8 mouse cellular contexts compared by ENCODE assay signal in the genomic region with DNA sequence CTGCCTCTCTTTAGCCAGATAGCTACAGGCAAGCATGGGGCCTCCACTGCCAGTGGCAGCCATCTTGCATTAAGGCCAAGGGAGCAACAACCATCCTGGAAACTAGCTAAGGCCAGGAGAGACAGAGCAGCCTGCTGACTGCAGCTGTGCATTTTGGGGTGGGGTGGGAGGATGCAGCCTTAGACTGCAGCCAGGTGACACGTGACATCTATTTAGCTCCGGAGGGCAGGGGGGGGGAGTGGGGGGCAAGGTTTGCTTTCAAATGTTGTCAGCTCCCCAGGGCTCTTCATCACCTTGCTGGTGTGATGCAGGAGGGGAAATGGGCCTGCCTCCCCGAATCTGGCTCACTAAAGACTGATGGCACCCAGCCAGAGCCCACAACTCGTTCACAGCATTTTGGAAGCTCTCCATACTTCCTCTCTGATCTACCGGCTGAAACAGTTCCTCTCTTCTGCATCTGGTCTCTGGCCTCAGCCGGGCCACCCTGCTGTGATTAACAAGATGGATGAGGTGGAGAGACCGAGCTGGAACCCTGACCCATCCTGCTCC. TPM values are rescaled to one million over a fixed set of nuclear protein-coding genes. Genes with fewer than 3 reads are reported as not detected.
DNase-seq lines count a peak whose midpoint lies in the region; ATAC-seq and TF ChIP-seq lines count a peak whose summit lies in the region.

No protein-coding gene starts in this region.

- 7% methylated on average over 7 of the region's 7 CpGs for WGBS in intestine, embryonic 14.5 days
- 27% methylated on average over 7 of the region's 7 CpGs for WGBS in intestine, postnatal 0 days
- 16% methylated on average over 7 of the region's 7 CpGs for WGBS in forebrain, embryonic 12.5 days
- 16% methylated on average over 7 of the region's 7 CpGs for WGBS in hindbrain, embryonic 12.5 days
- 4% methylated on average over 7 of the region's 7 CpGs for WGBS in limb, embryonic 13.5 days

- H3K36me3 ChIP-seq in intestine, embryonic 14.5 days (ENCODE audit: control insufficient read depth, insufficient read depth, low read length), result no peaks in the 10 kb centered on the region
- H3K36me3 ChIP-seq in intestine, postnatal 0 days (ENCODE audit: control insufficient read depth, insufficient read depth), result no peaks in the 10 kb centered on the region
- H3K36me3 ChIP-seq in forebrain, embryonic 12.5 days (replicated peaks), result no peaks in the 10 kb centered on the region
- no peaks in the 10 kb centered on the region for H3K36me3 ChIP-seq in hindbrain, embryonic 12.5 days
- no peaks in the 10 kb centered on the region for H3K36me3 ChIP-seq in limb, embryonic 13.5 days
- H3K36me3 ChIP-seq in splenic B cell, adult 2 months (ENCODE audit: control insufficient read depth, insufficient read depth, low read length, poor library complexity, severe bottlenecking), result no peaks in the 10 kb centered on the region

- H3K9ac ChIP-seq in intestine, embryonic 14.5 days (ENCODE audit: low read length), result no peak overlapping the region
- H3K9ac ChIP-seq in intestine, postnatal 0 days (ENCODE audit: low read depth, low read length), result no peak overlapping the region
- no peak overlapping the region for H3K9ac ChIP-seq in forebrain, embryonic 12.5 days
- no peak overlapping the region for H3K9ac ChIP-seq in hindbrain, embryonic 12.5 days
- H3K9ac ChIP-seq in limb, embryonic 13.5 days, result no peak overlapping the region

- ATAC-seq in intestine, embryonic 14.5 days (replicated peaks; ENCODE audit: low FRiP score, low TSS enrichment, low read depth), result peak; percentile 79
- no peak for ATAC-seq in intestine, postnatal 0 days
- ATAC-seq in forebrain, embryonic 12.5 days (ENCODE audit: low FRiP score), result no peak
- ATAC-seq in hindbrain, embryonic 12.5 days (ENCODE audit: low FRiP score), result no peak
- peak; percentile 78 for ATAC-seq in limb, embryonic 13.5 days (ENCODE audit: low FRiP score, low read depth)
- no peak for ATAC-seq in frontal cortex, adult (ENCODE audit: low TSS enrichment)

- no peak overlapping the region for H3K4me3 ChIP-seq in intestine, embryonic 14.5 days (ENCODE audit: low read depth, low read length)
- H3K4me3 ChIP-seq in intestine, postnatal 0 days (ENCODE audit: low read depth, low read length), result no peak overlapping the region
- no peak overlapping the region for H3K4me3 ChIP-seq in forebrain, embryonic 12.5 days (replicated peaks)
- no peak overlapping the region for H3K4me3 ChIP-seq in hindbrain, embryonic 12.5 days
- H3K4me3 ChIP-seq in limb, embryonic 13.5 days, result no peak overlapping the region

- TF ChIP-seq CTCF in intestine, postnatal 0 days (IDR thresholded peaks at IDR 0.05; ENCODE audit: low read depth), result no peak

- H3K4me1 ChIP-seq in intestine, embryonic 14.5 days (replicated peaks; ENCODE audit: control insufficient read depth, insufficient read depth, low read length), result peaks cover 24% of the 10 kb centered on the region; the same call in 1 of the 2 replicates
- 0 out of 2 replicates have a peak, but pooled peaks cover 3% of the 10 kb centered on the region for H3K4me1 ChIP-seq in intestine, postnatal 0 days (replicated peaks; ENCODE audit: control insufficient read depth, insufficient read depth, low read length)
- peaks cover 19% of the 10 kb centered on the region for H3K4me1 ChIP-seq in forebrain, embryonic 12.5 days
- peaks cover 17% of the 10 kb centered on the region for H3K4me1 ChIP-seq in hindbrain, embryonic 12.5 days
- peaks cover 32% of the 10 kb centered on the region for H3K4me1 ChIP-seq in limb, embryonic 13.5 days

- H3K27me3 ChIP-seq in intestine, embryonic 14.5 days (replicated peaks; ENCODE audit: control insufficient read depth, insufficient read depth, low read length), result no peaks in the 10 kb centered on the region
- H3K27me3 ChIP-seq in intestine, postnatal 0 days (replicated peaks; ENCODE audit: control insufficient read depth, insufficient read depth, low read length), result no peaks in the 10 kb centered on the region
- H3K27me3 ChIP-seq in forebrain, embryonic 12.5 days, result no peaks in the 10 kb centered on the region
- no peaks in the 10 kb centered on the region for H3K27me3 ChIP-seq in hindbrain, embryonic 12.5 days
- H3K27me3 ChIP-seq in limb, embryonic 13.5 days, result no peaks in the 10 kb centered on the region
- no peaks in the 10 kb centered on the region for H3K27me3 ChIP-seq in splenic B cell, adult 2 months (ENCODE audit: control insufficient read depth, insufficient read depth, low read length, poor library complexity, severe bottlenecking)

- peak overlapping the region; percentile 71 for H3K27ac ChIP-seq in intestine, embryonic 14.5 days (ENCODE audit: low read depth)
- no peak overlapping the region for H3K27ac ChIP-seq in intestine, postnatal 0 days (ENCODE audit: low read depth, low read length)
- peak overlapping the region; percentile 31; the same call in 1 of the 2 replicates for H3K27ac ChIP-seq in forebrain, embryonic 12.5 days
- peak overlapping the region; percentile 53 for H3K27ac ChIP-seq in hindbrain, embryonic 12.5 days
- H3K27ac ChIP-seq in limb, embryonic 13.5 days, result peak overlapping the region; percentile 82

- no peak overlapping the region for H3K4me2 ChIP-seq in intestine, embryonic 14.5 days (ENCODE audit: low read length)
- H3K4me2 ChIP-seq in intestine, postnatal 0 days (replicated peaks; ENCODE audit: low read depth), result no peak overlapping the region
- no peak overlapping the region; the same call in 1 of the 2 replicates for H3K4me2 ChIP-seq in forebrain, embryonic 12.5 days
- no peak overlapping the region for H3K4me2 ChIP-seq in hindbrain, embryonic 12.5 days (replicated peaks)
- H3K4me2 ChIP-seq in limb, embryonic 13.5 days (replicated peaks), result peak overlapping the region; percentile 27; the same call in 1 of the 2 replicates

- no peaks in the 10 kb centered on the region for H3K9me3 ChIP-seq in intestine, embryonic 14.5 days (ENCODE audit: control insufficient read depth, low read length)
- H3K9me3 ChIP-seq in intestine, postnatal 0 days (ENCODE audit: control insufficient read depth), result no peaks in the 10 kb centered on the region
- no peaks in the 10 kb centered on the region for H3K9me3 ChIP-seq in forebrain, embryonic 12.5 days
- no peaks in the 10 kb centered on the region for H3K9me3 ChIP-seq in hindbrain, embryonic 12.5 days (replicated peaks)
- no peaks in the 10 kb centered on the region for H3K9me3 ChIP-seq in limb, embryonic 13.5 days

- peak; percentile 71 for DNase-seq in intestine, embryonic 14.5 days (ENCODE audit: low spot score)
- DNase-seq in MEL-GATA-1-ER (ENCODE audit: extremely low read depth, low read depth), result peak; percentile 48
- peak; percentile 56 for DNase-seq in splenic B cell, adult 2 months (ENCODE audit: low read depth, low spot score)

RNA-seq across cellular contexts. Expression of gene Lrrc32, which starts 34.8 kb away (rescaled TPM):
- 13.0 and 14.9 TPM in 2 replicates for polyA plus RNA-seq in intestine, embryonic 14.5 days (2014; fragmentation: Nextera tagmentation; extraction: Ambion mirVana)
- 6.3 and 6.9 TPM in 2 replicates for polyA plus RNA-seq in intestine, postnatal 0 days (2015; fragmentation: Nextera tagmentation; extraction: Ambion mirVana)
- polyA plus RNA-seq in forebrain, embryonic 12.5 days (2016; fragmentation: Nextera tagmentation; extraction: Ambion mirVana), result 3.2 and 3.4 TPM in 2 replicates
- polyA plus RNA-seq in hindbrain, embryonic 12.5 days (2016; fragmentation: Nextera tagmentation; extraction: Ambion mirVana), result 4.9 and 6.3 TPM in 2 replicates
- polyA plus RNA-seq in limb, embryonic 13.5 days (2015; fragmentation: Nextera tagmentation; extraction: Ambion mirVana), result 5.8 and 7.0 TPM in 2 replicates

Comparison
In these comparisons a context has a peak if more than half of its experiments do, and no peak if none do; other contexts are left out.
1. ATAC-seq: peak in intestine, embryonic 14.5 days (single experiment) and limb, embryonic 13.5 days (single experiment); none in intestine, postnatal 0 days (single experiment), forebrain, embryonic 12.5 days (single experiment), hindbrain, embryonic 12.5 days (single experiment) and frontal cortex, adult (single experiment).
2. Peak in every context shown above with its lines, with median percentiles within 50 percentile points of each other: DNase-seq.